Mouse (Mus musculus) lung, embryonic 14.5 days (tissue): ENCODE results near the gene Slc38a5. TPM values are rescaled to one million over a fixed set of nuclear protein-coding genes. Genes with fewer than 3 reads are reported as not detected.

Source experiments
- ATAC-seq: fragments of 200-750 bp; cut with Nextera tagmentation; 2 replicates; pipeline ENCODE4 v1.8.0; 2017; ENCODE audit warnings: mild to moderate bottlenecking, moderate TSS enrichment, moderate library complexity; ENCODE audit not compliant: insufficient read depth
- DNase-seq: peaks from one replicate; pipeline ENCODE4 v3.0.0-alpha.2; 2015
- H3K27ac ChIP-seq: fragments of 300-500 bp; sonication (generic); 2 replicates; pipeline ENCODE4 v1.5.1; 2014; ENCODE audit warnings: low read depth, mild to moderate bottlenecking, moderate library complexity
- H3K27me3 ChIP-seq: fragments of 300-500 bp; sonication (generic); 2 replicates; pipeline ENCODE4 v1.6.1; 2014; ENCODE audit warnings: low read length, control low read depth; ENCODE audit not compliant: insufficient read depth
- H3K36me3 ChIP-seq: fragments of 300-500 bp; sonication (generic); 2 replicates; pipeline ENCODE4 v1.6.1; 2014; ENCODE audit warnings: control low read depth; ENCODE audit not compliant: insufficient read depth
- H3K4me1 ChIP-seq: fragments of 300-500 bp; sonication (generic); 2 replicates; pipeline ENCODE4 v1.6.1; 2014; ENCODE audit warnings: antibody characterized with exemption, control low read depth; ENCODE audit not compliant: insufficient read depth
- H3K4me2 ChIP-seq: fragments of 300-500 bp; sonication (generic); 2 replicates; pipeline ENCODE4 v1.6.1; 2014; ENCODE audit warnings: mild to moderate bottlenecking
- H3K4me3 ChIP-seq: fragments of 300-500 bp; sonication (generic); 2 replicates; pipeline ENCODE4 v1.5.1; 2014; ENCODE audit warnings: low read depth, low read length
- H3K9ac ChIP-seq: fragments of 300-500 bp; sonication (generic); 2 replicates; pipeline ENCODE4 v1.6.1; 2014
- H3K9me3 ChIP-seq: fragments of 300-500 bp; sonication (generic); 2 replicates; pipeline ENCODE4 v1.6.1; 2016; ENCODE audit warnings: low read depth, low read length, control low read depth
- CTCF ChIP-seq: IDR thresholded peaks from 2 replicates; pipeline ENCODE4 v1.5.1; 2016; ENCODE audit warnings: antibody characterized with exemption, low read depth
- WGBS: fragments of 180-500 bp; shearing (Covaris S2); extraction: QIAGEN DNeasy Blood & Tissue Kit; methylation state at CpG from one replicate; pipeline ENCODE4 v1.1.7; 2014; 5-methylcytosine and 5-hydroxymethylcytosine counted together
- polyA plus RNA-seq: library from polyadenylated mRNA; unstranded; fragments of >200 nt; fragmentation: Nextera tagmentation; extraction: Ambion mirVana; gene quantifications from 2 replicates; pipeline ENCODE4 v1.2.1, GENCODE M21; 2014

Slc38a5 gene
- 92.9 and 105 TPM in 2 replicates for polyA plus RNA-seq

DNA sequence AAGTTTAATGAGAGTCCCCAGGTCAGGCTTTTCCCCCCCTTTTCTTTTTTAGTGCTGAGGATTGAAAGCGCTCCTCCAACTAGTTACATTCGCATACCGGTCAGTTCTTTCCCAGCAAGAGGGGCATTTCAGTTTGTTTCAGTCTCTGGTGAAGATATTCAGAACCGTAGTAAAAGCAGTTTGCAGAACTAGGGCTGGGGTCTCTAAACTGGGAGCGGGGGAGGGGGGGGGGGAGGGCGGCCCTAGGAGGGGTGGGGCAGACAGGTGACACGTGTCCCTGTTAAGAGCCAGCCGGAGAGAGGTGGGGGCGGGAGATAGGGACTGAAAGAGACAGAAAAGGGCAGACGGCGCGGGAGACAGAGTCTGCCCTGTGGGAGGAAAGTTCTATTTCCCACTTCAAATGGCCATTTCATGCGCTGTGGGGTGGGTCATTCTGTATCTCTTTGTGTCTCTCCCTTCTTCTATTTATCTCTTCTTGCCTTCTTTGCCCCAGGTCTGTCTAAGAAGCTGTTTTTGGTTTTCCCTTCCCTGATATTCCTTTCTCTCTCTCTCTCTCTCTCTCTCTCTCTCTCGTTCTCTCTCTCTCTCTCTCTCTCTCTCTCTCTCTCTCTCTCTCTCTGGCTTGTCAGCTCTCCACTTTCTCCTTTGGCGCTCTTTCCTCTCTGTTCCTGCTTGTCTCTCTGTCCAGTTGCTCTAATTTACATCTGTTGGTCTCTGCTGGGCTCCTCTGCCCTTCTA, at the start of gene Slc38a5:
Gene Slc38a5, plus strand, starts transcription at position 51 of the 738 bp plus-strand sequence.
- no peaks in the 10 kb centered on the region for H3K4me1 ChIP-seq
- H3K36me3 ChIP-seq, result no peaks in the 10 kb centered on the region
- H3K4me2 ChIP-seq, result peak within 1 kb of the TSS; percentile 53
- ATAC-seq (no peak), DNase-seq (no peak)
- H3K9ac ChIP-seq, result peak within 1 kb of the TSS; percentile 43
- H3K9me3 ChIP-seq, result no peaks in the 10 kb centered on the region
- no peak for TF ChIP-seq CTCF
- 10% methylated on average over 14 of the region's 15 CpGs for WGBS
- peak within 1 kb of the TSS; percentile 36 for H3K4me3 ChIP-seq
- no peaks in the 10 kb centered on the region for H3K27me3 ChIP-seq
- H3K27ac ChIP-seq, result peak within 1 kb of the TSS; percentile 63

DNA sequence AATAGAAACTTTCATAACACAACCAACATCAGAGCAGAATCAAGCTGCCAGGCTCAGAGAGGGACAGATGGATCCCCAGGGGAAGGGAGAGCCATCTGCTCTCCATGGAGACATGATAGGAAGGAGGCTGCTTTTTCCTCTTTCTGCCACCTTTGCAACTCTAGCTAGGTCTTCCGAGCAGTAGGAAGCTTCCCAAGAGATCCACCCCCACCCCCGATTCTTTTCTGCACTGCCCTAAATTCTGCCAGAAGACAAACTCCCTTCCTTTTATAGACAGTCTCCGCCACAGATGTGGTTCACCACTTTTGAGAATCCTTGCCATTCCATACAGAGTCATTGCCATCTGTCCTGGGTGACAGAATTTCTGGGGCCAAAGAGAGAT, 48.6 kb upstream of the Slc38a5 start:
- TF ChIP-seq CTCF, result no peak
- ATAC-seq (no peak), DNase-seq (no peak)
- 61% methylated on average over 3 of the region's 3 CpGs for WGBS
- Histone ChIP-seq H3K27ac (no peak overlapping the region), H3K9me3 (no peaks in the 10 kb centered on the region), H3K4me1 (no peaks in the 10 kb centered on the region), H3K9ac (no peak overlapping the region), H3K4me3 (no peak overlapping the region), H3K36me3 (no peaks in the 10 kb centered on the region), H3K27me3 (no peaks in the 10 kb centered on the region), H3K4me2 (no peak overlapping the region)

DNA sequence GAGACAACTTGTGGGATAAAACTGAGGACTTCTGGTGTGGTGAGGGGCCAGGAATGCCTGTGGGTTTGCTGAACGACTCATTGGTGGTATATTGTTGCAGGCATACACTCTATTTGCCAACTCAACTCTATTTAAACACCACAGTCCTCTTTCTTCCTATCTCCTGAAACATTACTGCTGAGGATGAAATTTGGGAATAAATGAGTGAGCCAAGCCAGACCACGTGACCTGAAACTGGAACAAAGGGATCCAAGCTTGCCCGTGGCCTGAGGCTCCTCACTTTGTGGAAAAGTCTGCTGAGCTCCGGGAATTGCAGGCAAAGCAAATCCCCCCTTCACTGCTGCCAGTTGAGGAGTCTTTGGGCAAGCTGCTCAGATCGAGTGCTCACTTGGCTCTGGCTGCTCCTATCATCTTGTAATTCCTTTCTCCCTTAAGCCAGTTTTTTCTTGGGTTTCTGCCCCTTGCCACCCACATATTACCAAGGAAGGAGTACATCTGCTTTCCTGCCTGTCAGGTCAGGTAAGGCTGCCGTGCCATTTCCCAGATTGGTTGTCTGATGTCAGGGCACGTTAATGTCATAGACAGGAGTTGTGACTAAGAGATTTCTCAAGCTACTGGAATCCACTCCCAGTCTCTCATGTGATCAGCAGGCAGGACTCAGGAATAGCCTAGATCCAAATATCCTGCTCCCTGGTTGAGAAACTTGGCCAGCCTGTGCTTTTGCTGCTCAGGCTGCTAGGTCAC, 48.1 kb upstream of the Slc38a5 start:
- Histone ChIP-seq H3K27me3 (no peaks in the 10 kb centered on the region), H3K36me3 (no peaks in the 10 kb centered on the region), H3K27ac (no peak overlapping the region), H3K9me3 (no peaks in the 10 kb centered on the region), H3K4me2 (no peak overlapping the region), H3K4me1 (no peaks in the 10 kb centered on the region), H3K9ac (no peak overlapping the region), H3K4me3 (no peak overlapping the region)
- ATAC-seq, result no peak
- 51% methylated on average over 7 of the region's 7 CpGs for WGBS
- no peak for TF ChIP-seq CTCF
- no peak for DNase-seq

DNA sequence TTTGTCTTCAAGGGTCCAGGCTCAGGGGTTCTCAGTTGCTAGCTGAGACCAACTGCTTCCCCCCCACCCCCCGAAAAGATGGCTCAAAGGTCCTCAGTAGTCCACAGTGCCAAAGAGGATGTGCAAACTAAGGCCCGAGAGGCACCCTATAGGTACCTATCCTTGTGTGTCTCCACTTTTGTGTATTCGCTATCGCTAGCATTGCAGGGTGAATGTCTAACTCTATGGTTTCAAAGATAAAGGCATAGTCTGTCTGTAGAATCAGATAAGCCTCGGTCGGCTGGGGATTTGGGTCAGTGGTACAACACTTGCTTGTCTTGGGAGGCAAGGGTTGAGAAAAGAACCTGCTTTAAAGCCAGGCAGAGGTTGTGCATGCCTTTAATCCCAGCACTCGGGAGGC, 47.5 kb upstream of the Slc38a5 start:
- no peak overlapping the region for H3K4me2 ChIP-seq
- no peaks in the 10 kb centered on the region for H3K27me3 ChIP-seq
- no peaks in the 10 kb centered on the region for H3K9me3 ChIP-seq
- H3K4me3 ChIP-seq, result no peak overlapping the region
- no peaks in the 10 kb centered on the region for H3K36me3 ChIP-seq
- no peak overlapping the region for H3K27ac ChIP-seq
- ATAC-seq, result no peak
- H3K4me1 ChIP-seq, result no peaks in the 10 kb centered on the region
- 82% methylated on average over 7 of the region's 7 CpGs for WGBS
- H3K9ac ChIP-seq, result no peak overlapping the region
- TF ChIP-seq CTCF, result no peak
- DNase-seq, result no peak

DNA sequence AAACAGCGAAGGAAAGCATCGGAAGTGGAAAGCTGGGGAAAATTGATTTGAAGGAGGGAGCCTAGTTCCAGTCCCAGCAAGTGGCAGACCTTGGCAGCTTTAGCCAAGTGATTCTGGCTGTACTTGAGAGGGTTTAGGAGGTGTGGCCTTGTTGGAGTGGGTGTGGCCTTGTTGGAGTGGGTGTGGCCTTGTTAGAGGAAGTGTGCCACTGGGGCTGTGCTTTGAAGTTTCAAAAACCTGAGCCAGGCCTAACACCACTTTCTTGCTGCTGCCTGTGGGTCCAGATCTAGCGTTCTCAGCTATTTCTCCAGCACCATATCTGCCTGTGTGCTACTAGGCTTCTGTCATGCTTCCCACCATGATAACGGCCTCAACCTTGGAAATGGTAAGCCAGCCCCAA, 40.7 kb upstream of the Slc38a5 start:
- Histone ChIP-seq H3K27ac (no peak overlapping the region), H3K9me3 (no peaks in the 10 kb centered on the region), H3K27me3 (no peaks in the 10 kb centered on the region), H3K4me2 (no peak overlapping the region), H3K9ac (no peak overlapping the region), H3K4me3 (no peak overlapping the region), H3K4me1 (no peaks in the 10 kb centered on the region), H3K36me3 (no peaks in the 10 kb centered on the region)
- DNase-seq (no peak), ATAC-seq (no peak)
- 81% methylated on average over 4 of the region's 4 CpGs for WGBS
- no peak for TF ChIP-seq CTCF

DNA sequence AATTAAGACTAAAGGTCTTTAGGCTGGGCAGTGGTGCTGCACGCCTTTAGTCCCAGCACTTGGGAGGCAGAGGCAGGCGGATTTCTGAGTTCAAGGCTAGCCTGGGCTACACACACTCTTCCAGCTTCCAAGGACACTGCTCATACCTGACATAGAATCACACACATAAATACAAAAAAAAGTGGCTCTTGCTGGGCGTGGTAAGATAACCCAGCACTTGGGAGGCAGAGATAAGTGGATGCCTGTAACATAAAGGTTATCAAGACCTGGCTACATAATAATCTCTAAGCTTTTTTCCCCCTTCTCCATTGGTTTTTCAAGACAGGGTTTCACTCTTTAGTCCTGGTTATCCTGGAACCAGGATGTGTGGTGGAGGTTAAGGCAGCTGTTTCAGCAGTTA, 37.3 kb upstream of the Slc38a5 start:
- Histone ChIP-seq H3K4me3 (no peak overlapping the region), H3K36me3 (no peaks in the 10 kb centered on the region), H3K4me1 (no peaks in the 10 kb centered on the region), H3K4me2 (no peak overlapping the region), H3K27ac (no peak overlapping the region), H3K27me3 (no peaks in the 10 kb centered on the region), H3K9me3 (no peaks in the 10 kb centered on the region), H3K9ac (no peak overlapping the region)
- ATAC-seq (no peak), DNase-seq (no peak)
- TF ChIP-seq CTCF, result no peak
- whole genome bisulfite sequencing, result 74% methylated on average over 3 of the region's 3 CpGs

DNA sequence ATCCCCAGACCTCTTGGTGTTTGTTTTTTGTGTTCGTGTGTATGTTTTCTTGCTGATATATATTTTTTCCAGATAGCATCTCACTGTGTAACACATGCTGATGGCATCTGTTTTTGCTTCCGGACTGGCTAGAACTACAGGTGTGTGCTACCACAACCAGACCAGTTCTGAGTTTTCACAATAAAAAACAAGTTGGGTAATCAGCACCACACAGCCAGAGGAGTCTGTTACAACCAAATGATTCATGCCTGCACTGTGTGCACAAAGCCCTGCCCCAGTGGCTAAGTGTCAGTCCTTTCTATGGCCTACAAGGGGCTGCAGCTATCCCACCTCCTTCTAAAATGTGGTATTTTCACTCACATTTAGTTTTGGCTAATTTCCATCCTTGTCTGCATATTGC, 34.2 kb upstream of the Slc38a5 start:
- no peaks in the 10 kb centered on the region for H3K4me1 ChIP-seq
- 83% methylated on average over 2 of the region's 2 CpGs for WGBS
- ATAC-seq, result no peak

More for the DNA sequence above, 34.2 kb upstream of the Slc38a5 start:
- no peak overlapping the region for H3K4me2 ChIP-seq
- no peaks in the 10 kb centered on the region for H3K27me3 ChIP-seq
- H3K9ac ChIP-seq, result no peak overlapping the region
- no peak overlapping the region for H3K27ac ChIP-seq
- no peak for TF ChIP-seq CTCF
- DNase-seq, result no peak
- no peaks in the 10 kb centered on the region for H3K9me3 ChIP-seq
- H3K4me3 ChIP-seq, result no peak overlapping the region
- H3K36me3 ChIP-seq, result 0 out of 2 replicates have a peak, but pooled peaks cover 6% of the 10 kb centered on the region
